Mouse (Mus musculus): ENCODE measurements around the gene Cfl1.
"Not testable (repeated sequence)": the region's sequence is repeated elsewhere in the genome, so short reads cannot be mapped to it uniquely, and the experiment has no call there.

The Cfl1 gene

DNA sequence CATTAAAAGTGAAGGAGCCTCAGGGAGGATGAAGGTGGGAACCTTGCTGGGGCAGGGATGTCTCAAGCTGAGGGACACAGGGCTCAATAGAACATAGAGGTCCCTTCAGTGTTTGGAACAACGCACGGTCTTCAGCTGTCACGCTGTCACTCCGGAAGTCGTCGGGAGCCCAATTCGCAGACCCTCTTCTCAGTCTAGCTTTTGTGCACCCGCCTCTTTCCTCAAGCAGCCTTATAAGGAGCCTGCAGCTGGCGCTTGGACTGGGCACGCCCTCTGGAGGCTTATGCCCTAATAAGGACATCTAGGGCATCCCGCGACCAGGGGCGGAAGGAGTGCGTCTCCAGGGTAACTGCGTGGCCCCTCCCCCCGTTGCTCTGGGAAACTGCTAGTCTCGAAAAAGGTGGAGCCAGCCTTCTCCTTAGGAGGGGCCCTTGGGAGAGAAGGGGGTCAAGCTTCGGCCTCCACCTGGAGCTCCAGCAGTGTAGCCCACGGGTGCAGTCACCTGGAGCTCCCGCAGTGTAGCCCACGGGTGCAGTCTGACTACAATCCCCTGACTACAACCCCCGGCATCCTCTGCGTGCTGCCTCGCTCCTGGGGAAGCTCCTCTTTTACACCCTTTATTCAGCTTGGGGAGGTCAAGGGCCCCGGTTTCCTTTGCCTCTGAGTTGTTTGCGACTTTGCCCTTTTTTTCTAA is 1.2 kb upstream of the Cfl1 start:
- peak; percentile 95 to 96 for DNase-seq (ENCODE audit: low spot score in 2 of 2)

DNA sequence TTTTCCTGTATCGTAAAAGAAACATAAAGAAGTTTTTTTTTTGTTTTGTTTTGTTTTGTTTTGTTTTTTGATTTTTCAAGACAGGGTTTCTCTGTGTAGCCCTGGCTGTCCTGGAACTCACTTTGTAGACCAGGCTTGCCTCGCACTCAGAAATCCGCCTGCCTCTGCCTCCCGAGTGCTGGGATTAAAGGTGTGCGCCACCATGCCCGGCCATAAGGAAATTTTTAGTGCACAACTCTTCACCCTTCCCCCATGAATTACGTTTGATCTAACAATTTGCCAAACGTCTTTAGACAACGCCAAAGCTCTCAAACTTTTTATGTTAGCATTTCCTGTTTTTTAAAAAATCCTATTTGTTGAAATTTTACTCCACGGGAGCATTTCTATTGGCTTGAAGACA is 534 bp upstream of the Cfl1 start:
- peak in 1 of 2 experiments; percentile 7 for DNase-seq (ENCODE audit: low spot score in 2 of 2)

DNA sequence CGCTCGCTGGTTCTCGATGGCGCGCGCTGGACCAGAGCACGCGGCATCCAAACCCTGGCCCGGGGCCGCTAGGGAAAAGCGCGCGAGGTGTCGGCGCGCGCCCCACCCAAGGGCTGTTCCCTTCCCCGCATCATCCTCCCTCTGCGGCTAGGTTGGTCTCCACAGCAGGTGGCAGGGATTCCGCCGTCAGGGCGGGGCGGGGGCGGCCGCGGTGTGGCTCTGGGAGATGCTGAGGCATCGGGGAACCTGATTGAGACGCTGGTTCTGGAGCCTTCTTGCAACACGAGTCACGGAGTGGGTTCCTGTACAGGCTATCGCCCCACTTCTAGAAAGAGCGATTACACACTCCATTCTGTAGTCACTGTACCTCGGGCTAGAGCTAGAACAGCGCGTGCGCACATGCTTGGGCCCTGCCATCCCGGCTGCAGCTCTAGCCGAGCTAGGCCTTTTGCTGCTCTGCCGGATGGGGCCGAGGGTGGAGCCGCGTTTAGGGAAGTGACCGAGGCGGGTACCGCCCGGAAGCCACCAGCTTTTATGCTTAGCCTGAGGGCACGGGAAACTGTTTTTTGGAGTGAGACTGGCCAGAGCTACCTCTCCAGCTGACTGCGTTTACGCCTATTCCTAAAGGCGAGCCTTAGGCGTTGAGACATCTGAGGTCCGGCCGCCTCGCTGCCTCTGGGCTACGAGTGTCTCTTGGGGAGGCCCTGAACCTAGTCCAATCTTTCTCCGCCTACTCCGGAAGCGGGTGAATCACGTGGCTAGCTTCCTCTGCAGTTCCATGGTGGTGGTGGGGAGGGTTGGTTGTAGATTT is 848 bp downstream of the Cfl1 start:
- peak; percentile 68 to 79 for DNase-seq (ENCODE audit: low spot score in 2 of 2)

DNA sequence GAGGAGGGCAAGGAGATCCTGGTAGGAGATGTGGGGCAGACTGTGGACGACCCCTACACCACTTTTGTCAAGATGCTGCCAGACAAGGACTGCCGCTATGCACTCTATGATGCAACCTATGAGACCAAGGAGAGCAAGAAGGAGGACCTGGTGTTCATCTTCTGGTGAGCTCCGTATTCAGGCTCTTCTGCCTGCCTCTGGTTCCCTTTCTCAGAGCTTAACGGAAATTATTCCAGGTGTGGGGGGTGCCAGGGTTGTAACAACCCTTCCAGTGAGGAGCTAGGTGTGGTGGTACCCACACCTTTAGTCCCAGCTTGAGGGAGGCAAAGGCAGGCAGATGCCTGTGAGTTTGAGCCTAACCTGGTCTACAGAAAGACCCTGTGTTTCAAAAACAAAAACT is 2.4 kb downstream of the Cfl1 start:
- no peak for DNase-seq (ENCODE audit: low spot score in 2 of 2)

DNA sequence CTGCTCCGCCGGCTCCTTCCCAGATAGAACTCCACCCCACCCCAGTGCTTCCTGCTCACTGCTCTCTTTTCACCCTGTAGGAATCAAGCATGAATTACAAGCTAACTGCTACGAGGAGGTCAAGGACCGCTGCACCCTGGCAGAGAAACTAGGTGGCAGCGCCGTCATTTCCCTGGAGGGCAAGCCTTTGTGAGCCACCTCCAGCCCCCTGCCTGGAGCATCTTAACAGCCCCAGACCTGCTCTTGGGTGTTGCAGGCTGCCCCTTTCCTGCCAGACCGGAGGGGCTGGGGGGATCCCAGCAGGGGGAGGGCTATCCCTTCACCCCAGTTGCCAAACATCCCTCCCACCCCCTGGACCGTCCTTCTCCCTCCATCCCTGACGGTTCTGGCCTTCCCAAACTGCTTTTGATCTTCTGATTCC is 3.1 kb downstream of the Cfl1 start:
- not testable (repeated sequence) for DNase-seq (ENCODE audit: low spot score in 2 of 2)

DNA sequence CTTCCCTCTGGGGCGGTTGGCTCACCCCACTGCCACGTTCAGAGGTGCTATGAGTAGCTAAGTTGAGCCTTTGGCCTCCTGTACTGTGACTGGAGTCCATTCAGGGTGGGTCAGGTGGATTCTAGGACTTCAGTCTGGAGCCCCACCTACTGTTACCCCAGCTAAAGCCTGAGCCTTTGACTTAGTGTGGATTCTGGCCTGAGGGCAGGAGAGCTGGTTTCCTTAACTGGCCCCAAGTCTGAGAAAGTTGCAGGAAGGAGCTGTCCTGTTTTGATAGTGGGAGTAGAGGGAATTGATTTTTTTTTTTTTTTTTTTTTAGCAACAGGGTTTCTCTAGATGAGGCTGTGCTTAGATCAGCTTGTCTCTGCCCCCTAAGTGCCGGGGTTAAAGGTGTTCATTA is 4.1 kb downstream of the Cfl1 start:
- DNase-seq (ENCODE audit: low spot score in 2 of 2), result no peak

DNA sequence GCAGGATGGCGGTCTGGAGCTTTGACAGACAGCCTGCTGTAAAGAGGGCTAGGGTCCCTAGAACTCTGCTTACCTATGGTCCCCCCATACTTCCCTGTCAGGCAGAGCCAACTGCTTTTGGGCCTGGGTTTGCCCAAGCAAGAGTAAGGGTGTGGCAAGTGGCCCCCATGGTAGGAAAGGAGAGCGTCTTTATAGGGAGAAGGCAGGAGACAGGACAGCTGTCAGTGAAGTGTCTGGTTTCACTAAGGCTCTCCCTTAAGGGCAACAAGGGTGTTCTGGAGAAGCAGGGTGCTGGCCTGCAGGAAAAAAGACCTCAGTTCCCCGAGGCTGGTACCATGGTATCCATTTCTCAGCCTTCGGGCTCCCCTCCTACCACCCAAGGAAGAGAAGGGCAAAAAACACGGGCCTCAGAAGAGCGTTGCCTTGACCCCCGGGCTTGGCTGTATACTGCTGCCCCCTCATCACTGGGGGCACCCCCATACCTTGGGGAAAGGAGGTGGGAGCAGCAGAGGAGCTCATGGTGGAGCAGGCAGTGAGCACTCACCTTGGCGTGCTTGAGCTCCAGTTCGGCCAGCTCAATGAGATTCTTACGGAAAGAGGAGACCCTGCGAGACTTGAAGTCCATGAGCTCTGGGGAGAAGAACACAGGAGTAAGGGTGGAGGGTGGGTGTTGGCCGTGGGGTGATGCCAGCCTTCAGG is 5.2 kb downstream of the Cfl1 start:
- DNase-seq (ENCODE audit: low spot score in 2 of 2), result no peak

DNA sequence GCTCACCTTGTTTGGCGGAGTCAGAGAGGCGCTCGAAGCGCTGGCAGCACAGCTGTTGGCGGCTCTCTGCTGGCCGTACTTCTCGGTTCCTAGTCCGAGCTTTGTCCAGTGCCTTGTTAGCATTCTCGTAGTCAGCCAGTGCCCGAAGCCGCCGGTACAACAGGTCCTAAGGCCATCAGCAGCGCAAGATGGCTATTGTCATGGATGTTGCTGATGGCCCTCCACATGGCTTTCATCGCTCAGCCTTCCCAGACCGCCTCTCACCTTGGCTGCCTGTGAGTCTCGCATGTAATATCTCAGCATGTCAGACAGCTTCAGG is 5.8 kb downstream of the Cfl1 start:
- no peak for DNase-seq (ENCODE audit: low spot score in 2 of 2)

DNA sequence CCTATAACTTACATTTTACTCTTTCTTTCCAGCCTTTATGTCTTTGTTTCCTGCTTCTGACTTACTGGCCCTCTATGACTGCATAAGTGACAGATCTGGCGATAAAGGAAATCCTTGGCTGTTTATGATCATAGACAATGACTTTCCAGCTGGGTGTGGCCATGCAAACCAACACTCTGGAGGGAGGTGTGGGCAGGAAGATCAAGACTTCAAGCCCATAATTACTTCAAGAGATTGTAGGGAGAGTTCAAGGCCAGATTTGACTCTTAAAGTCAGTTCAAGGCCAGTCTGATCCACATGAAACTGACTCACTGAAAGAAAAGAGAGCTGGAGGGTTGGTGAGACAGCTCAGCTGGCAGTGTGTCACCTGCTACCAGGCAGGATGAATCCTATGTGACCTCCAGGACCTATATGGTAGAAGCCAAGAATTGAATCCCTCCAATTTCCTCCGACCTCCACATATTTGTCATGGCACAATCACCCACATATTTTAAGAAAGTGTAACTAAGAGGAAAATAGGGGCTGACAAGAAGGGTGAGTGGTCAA is 10.1 kb downstream of the Cfl1 start:
- no peak for DNase-seq (ENCODE audit: low spot score in 2 of 2)

DNA sequence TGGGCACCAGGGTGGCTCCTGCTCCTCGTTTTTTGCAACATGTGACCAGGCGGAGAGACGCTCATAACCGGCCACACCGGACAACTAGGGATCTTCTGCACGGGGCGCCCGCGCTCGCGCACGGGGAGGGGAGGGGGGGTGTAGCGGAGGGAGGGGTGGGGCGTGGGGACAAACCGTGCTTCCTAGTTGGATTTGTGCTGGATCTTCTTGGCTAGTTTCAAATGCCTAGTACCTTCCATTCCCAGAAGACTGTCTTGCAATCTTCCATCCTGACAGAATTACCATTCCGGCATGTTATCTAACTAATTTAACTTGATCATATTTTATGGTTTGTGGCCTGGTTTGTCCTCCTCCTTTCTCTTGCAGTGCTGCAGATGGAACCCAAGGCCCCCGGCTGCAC is 13.4 kb downstream of the Cfl1 start, which contains the start of gene 1700020D05Rik:
Gene 1700020D05Rik, minus strand, starts transcription at position 101 of the 400 bp plus-strand sequence.
- DNase-seq (ENCODE audit: low spot score in 2 of 2), result no peak

DNA sequence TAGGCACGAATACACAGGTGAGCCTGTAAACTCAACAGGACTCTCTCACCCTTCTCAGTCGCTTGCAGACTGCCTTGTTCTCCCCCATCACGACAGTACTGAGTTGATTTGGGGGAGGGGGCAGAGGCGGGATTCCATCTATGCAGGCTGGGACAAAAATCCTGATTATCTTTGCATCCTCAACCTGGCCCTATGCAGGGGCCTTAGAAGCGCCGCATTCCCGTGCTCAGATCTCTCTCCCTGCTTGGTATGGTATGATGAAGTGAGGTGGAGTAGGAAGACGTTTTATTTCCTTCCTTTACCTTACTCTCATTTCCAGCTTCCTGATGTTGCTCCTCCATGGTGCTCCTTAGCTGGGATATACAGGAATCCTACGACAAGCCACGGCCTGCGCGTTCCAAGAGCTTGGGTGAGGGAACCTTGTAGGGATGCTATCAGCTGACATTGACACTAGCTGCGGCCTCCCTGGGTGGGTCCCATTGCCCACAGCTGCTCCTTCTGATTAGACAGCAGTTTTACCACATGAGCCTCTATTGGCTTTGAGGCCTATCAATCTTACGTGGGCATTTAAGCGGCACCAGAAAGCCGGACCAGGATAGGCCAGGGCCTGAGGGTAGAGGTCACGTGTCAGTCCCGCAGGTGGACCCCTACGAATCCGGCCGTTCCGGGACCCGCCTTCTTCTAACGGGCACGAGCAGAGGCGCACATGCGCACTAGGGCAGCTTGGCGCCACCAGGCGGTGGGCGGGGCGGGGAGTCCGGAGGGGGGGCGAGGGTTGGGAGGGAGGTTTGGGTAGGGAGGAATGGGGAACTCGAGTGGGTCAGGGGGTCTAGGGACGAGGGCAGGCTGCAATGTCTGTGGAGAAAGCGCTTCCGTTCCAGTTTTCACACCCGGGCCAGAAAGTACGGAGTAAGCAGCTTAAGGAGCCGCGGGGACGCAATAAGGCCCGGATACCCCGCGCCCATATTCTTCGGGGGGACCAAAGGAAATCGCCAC is 20.1 kb downstream of the Cfl1 start, which contains the start of gene Snx32:
Gene Snx32, minus strand, starts transcription at position 508 of the 996 bp plus-strand sequence.
- peak; percentile 94 to 95 for DNase-seq (ENCODE audit: low spot score in 2 of 2)

DNA sequence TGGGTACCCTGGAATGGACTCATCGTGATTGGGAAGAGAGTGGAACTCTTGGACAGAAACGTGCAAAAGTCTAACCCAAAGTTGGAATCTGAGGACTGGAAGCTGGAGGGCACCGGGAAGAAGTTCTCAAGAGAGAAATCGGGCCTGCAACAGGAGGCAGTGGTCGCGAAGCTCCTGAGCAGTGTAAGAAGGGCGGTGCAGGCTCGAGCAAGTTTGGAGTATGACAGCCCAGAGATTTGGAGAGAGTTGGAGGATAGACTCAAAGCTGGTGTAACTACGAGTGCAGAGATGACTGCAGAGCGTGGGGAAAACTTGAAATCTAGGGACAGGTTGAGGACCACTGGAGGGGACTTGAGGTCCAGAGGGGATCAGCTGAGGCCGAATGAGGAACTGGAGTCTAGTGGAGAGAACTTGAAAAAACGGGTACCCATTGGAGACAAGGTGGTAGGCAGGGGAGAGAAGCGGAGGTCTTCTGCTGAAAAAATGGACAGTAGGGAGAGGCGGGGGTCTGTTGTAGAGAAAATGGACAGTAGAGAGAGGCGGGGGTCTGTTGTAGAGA is 20.9 kb downstream of the Cfl1 start:
- no peak for DNase-seq (ENCODE audit: low spot score in 2 of 2)

DNA sequence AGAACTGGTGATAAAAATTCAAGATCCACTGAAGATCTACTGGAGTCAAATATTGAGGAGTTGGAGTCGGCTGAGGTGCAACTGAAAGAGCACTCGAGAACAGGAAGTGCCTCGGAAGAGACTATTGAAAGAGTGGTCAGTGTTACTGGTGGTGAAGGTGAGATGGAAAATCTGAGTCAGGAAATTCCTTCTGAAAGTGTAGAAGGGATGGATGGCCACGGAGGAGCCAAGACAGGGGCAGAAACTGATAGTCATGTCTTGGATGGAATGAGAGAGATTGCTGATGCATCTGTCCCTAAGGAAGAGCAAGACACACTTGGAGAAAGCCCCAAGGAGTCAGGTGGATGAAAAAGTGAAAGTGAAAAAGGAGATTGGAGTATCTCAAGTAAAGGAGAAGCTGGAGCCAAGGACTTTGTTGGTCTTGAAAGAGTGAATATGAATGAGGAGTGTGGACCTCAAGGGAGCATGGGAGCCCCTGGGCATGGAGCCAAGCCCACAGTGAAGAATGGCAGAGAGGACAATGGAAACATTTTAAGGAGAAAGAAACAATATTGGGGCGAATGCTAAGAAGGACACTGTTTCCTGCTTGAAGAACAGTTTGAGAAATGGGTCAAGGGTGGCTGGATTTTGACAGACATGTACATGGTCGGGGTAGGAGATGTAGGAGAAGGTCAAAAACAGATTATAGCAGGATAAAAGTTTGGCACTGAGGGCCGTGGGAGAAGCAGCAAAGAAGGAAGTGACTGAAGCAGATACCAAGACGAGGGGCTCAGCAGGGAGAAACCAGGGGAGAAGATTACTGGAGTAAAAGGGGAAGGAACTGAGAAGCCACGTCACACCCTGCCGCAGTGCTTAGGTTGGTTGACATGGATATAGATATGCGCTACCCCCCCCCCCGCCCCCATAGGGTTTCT is 22.1 kb downstream of the Cfl1 start:
- no peak for DNase-seq (ENCODE audit: low spot score in 2 of 2)

DNA sequence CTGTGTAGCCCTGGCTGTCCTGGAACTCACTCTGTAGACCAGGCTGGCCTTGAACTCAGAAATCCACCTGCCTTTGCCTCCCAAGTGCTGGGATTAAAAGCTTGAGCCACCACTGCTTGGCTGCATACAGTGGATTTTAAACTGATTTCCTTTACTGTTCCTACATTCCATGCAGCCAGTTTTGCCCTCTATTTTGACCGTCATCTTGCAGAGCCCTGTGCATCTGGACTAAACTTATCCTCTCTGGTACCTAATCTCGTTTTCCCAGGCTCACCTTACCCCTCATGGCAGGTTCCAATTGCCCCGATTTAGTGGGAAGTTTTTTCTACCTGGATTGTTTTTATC is 22.7 kb downstream of the Cfl1 start:
- no peak for DNase-seq (ENCODE audit: low spot score in 2 of 2)

DNA sequence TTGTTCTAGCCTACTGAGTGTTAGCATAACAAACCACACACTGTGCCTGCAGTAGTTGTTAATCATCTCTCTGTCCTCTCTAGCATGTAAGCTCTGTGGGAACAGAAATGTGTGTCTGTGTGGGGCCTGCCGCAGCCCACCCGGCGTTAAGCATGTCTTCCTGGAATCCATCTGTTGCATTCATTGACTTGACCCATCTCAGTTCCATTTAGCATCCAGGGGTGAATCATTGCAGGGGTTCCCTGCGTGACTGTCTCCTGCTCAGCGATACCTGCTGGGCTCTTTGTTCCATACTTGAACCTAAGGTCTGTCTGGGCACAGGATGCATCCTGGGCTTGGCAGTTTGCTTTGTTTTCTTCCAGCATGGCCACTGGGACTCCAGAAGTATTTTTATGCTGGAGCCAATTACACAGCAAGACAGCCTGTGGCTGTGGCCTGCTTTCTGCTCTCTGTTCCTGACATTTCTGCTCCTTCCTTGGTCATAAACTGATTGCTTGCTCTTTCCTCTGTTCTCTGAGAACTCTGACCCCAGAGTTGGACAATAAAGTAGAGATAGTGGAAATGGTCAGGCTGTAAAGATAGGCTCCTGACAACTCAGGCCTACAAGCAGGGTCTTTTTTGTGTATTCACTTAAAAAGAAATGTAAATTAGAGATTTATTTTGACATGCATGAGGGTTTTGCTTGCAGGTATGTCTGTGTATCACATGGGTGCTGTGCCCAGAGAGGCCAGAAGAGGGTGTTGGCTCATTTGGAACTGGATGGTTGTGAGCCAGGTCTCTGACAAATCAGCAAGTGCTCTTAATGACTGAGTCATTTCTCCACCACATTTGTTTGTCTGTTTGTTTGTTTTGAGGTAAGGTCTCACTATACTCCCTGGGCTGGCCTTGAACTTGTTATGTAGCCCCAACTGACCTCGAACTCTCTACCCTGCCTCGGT is 25.9 kb downstream of the Cfl1 start:
- no peak for DNase-seq (ENCODE audit: low spot score in 2 of 2)

DNA sequence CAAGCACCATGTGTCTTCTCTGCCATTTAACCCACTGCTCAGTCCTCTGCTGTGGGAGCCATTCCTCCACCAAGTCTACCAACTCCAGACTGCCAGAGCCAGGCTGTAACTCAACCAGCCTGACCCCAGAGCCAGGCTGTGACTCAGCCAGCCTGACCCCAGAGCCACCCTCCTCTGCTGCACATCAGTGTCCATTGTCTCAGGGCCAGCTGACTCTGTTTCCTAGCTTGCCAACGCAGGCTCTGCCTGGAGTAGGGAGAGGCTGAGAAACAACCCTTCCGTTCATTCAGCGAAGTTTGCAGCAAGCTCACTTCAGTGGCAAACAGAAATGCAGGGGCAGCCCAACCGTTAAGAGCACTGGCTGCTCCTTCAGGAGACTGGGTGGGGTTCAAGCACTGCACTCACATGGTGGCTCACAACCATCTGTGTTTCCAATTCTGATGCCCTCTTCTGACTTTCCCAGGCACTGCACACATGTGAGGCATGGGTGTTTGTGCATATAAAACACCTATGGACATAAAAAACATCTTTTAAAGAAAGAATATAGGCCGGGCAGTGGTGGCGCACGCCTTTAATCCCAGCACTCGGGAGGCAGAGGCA is 26.8 kb downstream of the Cfl1 start:
- no peak for DNase-seq (ENCODE audit: low spot score in 2 of 2)

DNA sequence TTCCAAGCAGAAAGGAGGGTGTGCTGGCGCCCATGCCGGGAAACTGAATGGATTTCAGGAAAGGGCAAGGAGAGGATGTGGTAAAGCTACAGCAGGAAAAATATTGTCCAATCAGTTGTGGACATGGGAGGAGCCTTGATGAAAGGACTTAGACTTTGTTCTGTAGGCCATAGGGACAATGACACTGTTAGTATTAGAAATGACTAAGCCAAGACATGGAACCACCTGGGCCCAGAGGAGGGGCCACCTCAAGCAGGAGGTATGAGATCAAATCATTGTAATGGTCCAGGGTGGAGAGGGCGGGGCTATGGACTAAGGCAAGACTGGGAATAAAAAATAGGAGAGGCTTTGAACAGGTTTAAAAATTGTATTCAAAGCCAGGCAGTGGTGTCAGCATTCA is 28.5 kb downstream of the Cfl1 start:
- no peak for DNase-seq (ENCODE audit: low spot score in 2 of 2)

DNA sequence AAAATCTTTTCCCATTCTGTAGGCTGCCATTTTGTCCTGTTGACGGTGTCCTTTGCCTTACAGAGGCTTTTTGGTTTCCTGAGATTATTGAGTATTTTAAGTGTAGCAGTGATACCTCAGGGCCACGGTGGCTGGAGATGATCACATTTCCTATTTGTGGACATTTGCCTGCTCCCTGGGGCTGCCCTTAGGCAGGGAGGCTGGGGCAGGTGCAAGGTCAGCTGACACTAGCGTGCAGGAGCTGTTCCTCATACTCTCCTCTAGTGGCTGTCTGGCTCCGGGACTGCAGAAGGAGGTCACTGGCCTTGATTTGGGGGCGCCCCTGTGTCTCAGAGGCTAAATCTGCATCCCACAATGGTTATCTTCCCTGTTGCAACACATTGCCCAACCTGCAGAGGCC is 34.9 kb downstream of the Cfl1 start:
- no peak for DNase-seq (ENCODE audit: low spot score in 2 of 2)

All from spleen, postnatal 14 days (tissue).